In genomic region chr14:30352061-30352950, GRCm38 (mm10) we compare ENCODE assay signal across 8 mouse cellular contexts.
DNase-seq lines count a peak whose midpoint lies in the region; ATAC-seq lines count a peak whose summit lies in the region.

No protein-coding gene starts in this region.

- H3K9me3 ChIP-seq in lung, embryonic 15.5 days = no peaks in the 10 kb centered on the region
- no peaks in the 10 kb centered on the region for H3K9me3 ChIP-seq in stomach, embryonic 14.5 days (ENCODE audit: control insufficient read depth, low read depth, low read length)

- H3K9ac ChIP-seq in lung, embryonic 15.5 days = peak overlapping the region; percentile 62
- peak overlapping the region; percentile 72; the same call in 1 of the 2 replicates for H3K9ac ChIP-seq in stomach, embryonic 14.5 days (replicated peaks; ENCODE audit: low read depth, low read length)

- H3K4me2 ChIP-seq in lung, embryonic 15.5 days = peak overlapping the region; percentile 81
- peak overlapping the region; percentile 95 for H3K4me2 ChIP-seq in stomach, embryonic 14.5 days (replicated peaks; ENCODE audit: low read depth, low read length)

- H3K27ac ChIP-seq in lung, embryonic 15.5 days = peak overlapping the region; percentile 41
- peak overlapping the region; percentile 39; the same call in 1 of the 2 replicates for H3K27ac ChIP-seq in stomach, embryonic 14.5 days (ENCODE audit: low read length)

- no peaks in the 10 kb centered on the region for H3K36me3 ChIP-seq in lung, embryonic 15.5 days
- H3K36me3 ChIP-seq in stomach, embryonic 14.5 days (ENCODE audit: control insufficient read depth, insufficient read depth, low read length) = no peaks in the 10 kb centered on the region

- peaks cover 19% of the 10 kb centered on the region; the same call in 1 of the 2 replicates for H3K4me1 ChIP-seq in lung, embryonic 15.5 days
- peaks cover 20% of the 10 kb centered on the region; the same call in 1 of the 2 replicates for H3K4me1 ChIP-seq in stomach, embryonic 14.5 days (ENCODE audit: control insufficient read depth, insufficient read depth, low read length)

- H3K27me3 ChIP-seq in lung, embryonic 15.5 days = peaks cover 28% of the 10 kb centered on the region; the same call in 1 of the 2 replicates
- H3K27me3 ChIP-seq in stomach, embryonic 14.5 days (ENCODE audit: control insufficient read depth, insufficient read depth, low read length) = no peaks in the 10 kb centered on the region

- ATAC-seq in lung, embryonic 15.5 days (ENCODE audit: borderline replicate concordance, extremely low read depth, low FRiP score, low TSS enrichment) = peak; percentile 8
- ATAC-seq in stomach, embryonic 14.5 days (ENCODE audit: insufficient number of reproducible peaks, insufficient read depth, low FRiP score, low read depth) = no peak; the same call in 1 of the 2 replicates

- peak overlapping the region; percentile 62 for H3K4me3 ChIP-seq in lung, embryonic 15.5 days
- peak overlapping the region; percentile 53 for H3K4me3 ChIP-seq in stomach, embryonic 14.5 days (ENCODE audit: low read depth, low read length)

- WGBS in lung, embryonic 15.5 days = 4% methylated on average over 31 of the region's 31 CpGs
- 2% methylated on average over 31 of the region's 31 CpGs for WGBS in stomach, embryonic 14.5 days

- no peak for DNase-seq in lung, postnatal 14 days
- peak; percentile 57 for DNase-seq in cerebellum, adult 9-10 months
- peak; percentile 46 to 50 for DNase-seq in frontal cortex, postnatal 14 days (ENCODE audit: low spot score in 2 of 2)
- peak; percentile 44 to 65 for DNase-seq in kidney, postnatal 4 days
- peak; percentile 49 for DNase-seq in lung, postnatal 10 days
- DNase-seq in ovary, adult 18-20 months (ENCODE audit: low spot score) = no peak

Comparison
In these comparisons a context has a peak if more than half of its experiments do, and no peak if none do; other contexts are left out.
1. DNase-seq: peak in cerebellum, adult 9-10 months (single experiment), frontal cortex, postnatal 14 days (2 of 2), kidney, postnatal 4 days (2 of 2) and lung, postnatal 10 days (single experiment); none in lung, postnatal 14 days (single experiment) and ovary, adult 18-20 months (single experiment).